Comparison of ENCODE assay signal across 9 mouse cellular contexts in genomic region chr8:79952857-79953256, GRCm38 (mm10).
DNase-seq lines count a peak whose midpoint lies in the region; ATAC-seq and TF ChIP-seq lines count a peak whose summit lies in the region.
"Had no signal": no experiment of that assay in that cellular context is flagged by ENCODE, and none has a peak within 500 bp of the region (broad histone marks: within the 10 kb centered on the region; RNA-seq: fewer than 3 reads in every experiment).

No protein-coding gene starts in this region.

- 37% methylated on average over 3 of the region's 3 CpGs for WGBS in lung, embryonic 14.5 days
- 17% methylated on average over 3 of the region's 3 CpGs for WGBS in lung, adult 2 months

- ATAC-seq in lung, embryonic 14.5 days (ENCODE audit: insufficient read depth): no peak
- ATAC-seq: midbrain, embryonic 13.5 days had no signal

- H3K9ac ChIP-seq in lung, embryonic 14.5 days: no peak overlapping the region
- H3K9ac ChIP-seq: midbrain, embryonic 13.5 days had no signal

- peak; percentile 47 for TF ChIP-seq CTCF in lung, embryonic 14.5 days (IDR thresholded peaks at IDR 0.05; ENCODE audit: low read depth)
- no peak for TF ChIP-seq CTCF in lung, adult 2 months (IDR thresholded peaks at IDR 0.05; ENCODE audit: insufficient read depth, low read length)

- H3K4me2 ChIP-seq in lung, embryonic 14.5 days: no peak overlapping the region
- H3K4me2 ChIP-seq: midbrain, embryonic 13.5 days had no signal

- H3K9me3 ChIP-seq in lung, embryonic 14.5 days (ENCODE audit: low read depth, low read length): no peaks in the 10 kb centered on the region
- H3K9me3 ChIP-seq: midbrain, embryonic 13.5 days had no signal

- DNase-seq in cerebellum, postnatal 10 days: peak; percentile 20 to 24
- no peak for DNase-seq in cerebellum, adult 11 months
- DNase-seq in lung, embryonic 14.5 days: peak; percentile 55
- DNase-seq in lung, adult 2 months: no peak
- peak; percentile 17 for DNase-seq in embryo, embryonic 9.5 days (ENCODE audit: extremely low spot score)
- DNase-seq in thymus, postnatal 14 days: peak; percentile 34
- no peak for DNase-seq in urinary bladder, postnatal 25 days (ENCODE audit: low spot score)
- no peak for DNase-seq in layer of hippocampus, adult 9-10 months (ENCODE audit: low spot score)

- no peaks in the 10 kb centered on the region for H3K36me3 ChIP-seq in lung, embryonic 14.5 days (ENCODE audit: insufficient read depth)
- H3K36me3 ChIP-seq: midbrain, embryonic 13.5 days had no signal

- TF ChIP-seq POLR2A in lung, adult 2 months (IDR thresholded peaks at IDR 0.05; ENCODE audit: borderline replicate concordance, extremely low read depth, low read depth, low read length): no peak

- peaks cover 5% of the 10 kb centered on the region; the same call in 1 of the 2 replicates for H3K4me1 ChIP-seq in lung, embryonic 14.5 days (ENCODE audit: insufficient read depth)
- peaks cover 2% of the 10 kb centered on the region; the same call in 1 of the 2 replicates for H3K4me1 ChIP-seq in lung, adult 2 months (ENCODE audit: control insufficient read depth, insufficient read depth, low read length)
- H3K4me1 ChIP-seq: midbrain, embryonic 13.5 days had no signal

- no peak overlapping the region for H3K27ac ChIP-seq in lung, embryonic 14.5 days (ENCODE audit: low read depth)
- H3K27ac ChIP-seq: midbrain, embryonic 13.5 days had no signal

- H3K4me3 ChIP-seq in lung, embryonic 14.5 days (ENCODE audit: low read depth, low read length): no peak overlapping the region
- H3K4me3 ChIP-seq in lung, adult 2 months (replicated peaks; ENCODE audit: extremely low read depth, low read depth, low read length): no peak overlapping the region
- H3K4me3 ChIP-seq: midbrain, embryonic 13.5 days had no signal

- no peaks in the 10 kb centered on the region for H3K27me3 ChIP-seq in lung, embryonic 14.5 days (ENCODE audit: insufficient read depth, low read length)
- H3K27me3 ChIP-seq: midbrain, embryonic 13.5 days had no signal

Comparison
In these comparisons a context has a peak if more than half of its experiments do, and no peak if none do; other contexts are left out.
1. DNase-seq: peak in cerebellum, postnatal 10 days (2 of 2), lung, embryonic 14.5 days (single experiment), embryo, embryonic 9.5 days (single experiment) and thymus, postnatal 14 days (single experiment); none in cerebellum, adult 11 months (single experiment), lung, adult 2 months (single experiment), urinary bladder, postnatal 25 days (single experiment) and layer of hippocampus, adult 9-10 months (single experiment).